ENCODE assay signal across 8 mouse cellular contexts in genomic region chr19:12011560-12012556, GRCm38 (mm10). TPM values are rescaled to one million over a fixed set of nuclear protein-coding genes. Genes with fewer than 3 reads are reported as not detected.
DNase-seq lines count a peak whose midpoint lies in the region; ATAC-seq lines count a peak whose summit lies in the region.

No protein-coding gene starts in this region.

- DNase-seq in CD8-positive naive resting alpha-beta T cell, adult 2 months (ENCODE audit: low read depth in 2 of 2, low spot score in 2 of 2) = peak; percentile 90 to 93
- DNase-seq in c-Kit-positive CD71-negative TER-119-negative erythroid progenitor cells, embryonic 14.5 days (ENCODE audit: low read depth) = peak; percentile 97
- DNase-seq in forebrain, embryonic 10.5 days (ENCODE audit: extremely low spot score, low spot score) = peak; percentile 95
- DNase-seq in kidney, postnatal 14 days = peak; percentile 90
- peak; percentile 96 for DNase-seq in naive thymus-derived CD4-positive, alpha-beta T cell, adult 2 months (ENCODE audit: low read depth)
- DNase-seq in splenic B cell, adult 2 months (ENCODE audit: low read depth, low spot score) = peak; percentile 95

- WGBS in forebrain, embryonic 10.5 days = under 1% methylated on average over 49 of the region's 49 CpGs
- WGBS in heart, embryonic 15.5 days = under 1% methylated on average over 49 of the region's 49 CpGs
- WGBS in liver, embryonic 12.5 days (ENCODE audit: insufficient replicate concordance) = under 1% methylated on average over 49 of the region's 49 CpGs

- no peaks in the 10 kb centered on the region for H3K27me3 ChIP-seq in forebrain, embryonic 10.5 days (ENCODE audit: poor library complexity, severe bottlenecking)
- no peaks in the 10 kb centered on the region for H3K27me3 ChIP-seq in heart, embryonic 15.5 days
- no peaks in the 10 kb centered on the region for H3K27me3 ChIP-seq in liver, embryonic 12.5 days (replicated peaks)
- no peaks in the 10 kb centered on the region for H3K27me3 ChIP-seq in splenic B cell, adult 2 months (ENCODE audit: control insufficient read depth, insufficient read depth, low read length, poor library complexity, severe bottlenecking)

- peak overlapping the region; percentile 87 for H3K27ac ChIP-seq in forebrain, embryonic 10.5 days
- H3K27ac ChIP-seq in heart, embryonic 15.5 days = peak overlapping the region; percentile 87
- peak overlapping the region; percentile 87; the same call in 1 of the 2 replicates for H3K27ac ChIP-seq in liver, embryonic 12.5 days

- H3K9me3 ChIP-seq in forebrain, embryonic 10.5 days = no peaks in the 10 kb centered on the region
- H3K9me3 ChIP-seq in heart, embryonic 15.5 days (replicated peaks) = no peaks in the 10 kb centered on the region
- no peaks in the 10 kb centered on the region for H3K9me3 ChIP-seq in liver, embryonic 12.5 days (replicated peaks)

- H3K36me3 ChIP-seq in forebrain, embryonic 10.5 days (replicated peaks) = no peaks in the 10 kb centered on the region
- H3K36me3 ChIP-seq in heart, embryonic 15.5 days = no peaks in the 10 kb centered on the region
- no peaks in the 10 kb centered on the region for H3K36me3 ChIP-seq in liver, embryonic 12.5 days
- no peaks in the 10 kb centered on the region for H3K36me3 ChIP-seq in splenic B cell, adult 2 months (ENCODE audit: control insufficient read depth, insufficient read depth, low read length, poor library complexity, severe bottlenecking)

- H3K4me2 ChIP-seq in heart, embryonic 15.5 days = peak overlapping the region; percentile 79
- peak overlapping the region; percentile 91 for H3K4me2 ChIP-seq in liver, embryonic 12.5 days

- H3K9ac ChIP-seq in heart, embryonic 15.5 days = peak overlapping the region; percentile 47
- peak overlapping the region; percentile 57 for H3K9ac ChIP-seq in liver, embryonic 12.5 days

- peak overlapping the region; percentile 57 for H3K4me3 ChIP-seq in forebrain, embryonic 10.5 days
- peak overlapping the region; percentile 67 for H3K4me3 ChIP-seq in heart, embryonic 15.5 days
- peak overlapping the region; percentile 67 for H3K4me3 ChIP-seq in liver, embryonic 12.5 days

- ATAC-seq in heart, embryonic 15.5 days (replicated peaks; ENCODE audit: insufficient number of reproducible peaks, insufficient read depth, low FRiP score, low read depth) = peak; percentile 80
- peak; percentile 74 for ATAC-seq in liver, embryonic 12.5 days

- H3K4me1 ChIP-seq in forebrain, embryonic 10.5 days = peaks cover 20% of the 10 kb centered on the region
- peaks cover 17% of the 10 kb centered on the region for H3K4me1 ChIP-seq in heart, embryonic 15.5 days (replicated peaks)
- H3K4me1 ChIP-seq in liver, embryonic 12.5 days = peaks cover 32% of the 10 kb centered on the region

RNA-seq across cellular contexts. Expression of gene Olfr1423, which starts 29.3 kb away (rescaled TPM):
- polyA plus RNA-seq in forebrain, embryonic 10.5 days (2016; fragmentation: Nextera tagmentation; extraction: Ambion mirVana) = 0.04 TPM in 2 replicates
- 0.03 TPM in 1 of 2 replicates, not detected in the other for polyA plus RNA-seq in heart, embryonic 15.5 days (2015; fragmentation: Nextera tagmentation; extraction: Ambion mirVana)
- polyA plus RNA-seq in liver, embryonic 12.5 days (2016; fragmentation: Nextera tagmentation; extraction: Ambion mirVana) = 0.02 TPM in 1 of 2 replicates, not detected in the other

RNA-seq across cellular contexts. Expression of gene Osbp, which starts 46.1 kb away (rescaled TPM):
- polyA plus RNA-seq in forebrain, embryonic 10.5 days (2016; fragmentation: Nextera tagmentation; extraction: Ambion mirVana) = 3.2 and 3.3 TPM in 2 replicates
- polyA plus RNA-seq in heart, embryonic 15.5 days (2015; fragmentation: Nextera tagmentation; extraction: Ambion mirVana) = 4.3 and 4.4 TPM in 2 replicates
- 2.8 and 3.0 TPM in 2 replicates for polyA plus RNA-seq in liver, embryonic 12.5 days (2016; fragmentation: Nextera tagmentation; extraction: Ambion mirVana)

RNA-seq across cellular contexts. Expression of gene Olfr1424, which starts 50.6 kb away (rescaled TPM):
- polyA plus RNA-seq in forebrain, embryonic 10.5 days (2016; fragmentation: Nextera tagmentation; extraction: Ambion mirVana) = not detected in 2 replicates
- polyA plus RNA-seq in heart, embryonic 15.5 days (2015; fragmentation: Nextera tagmentation; extraction: Ambion mirVana) = not detected in 2 replicates
- not detected in 2 replicates for polyA plus RNA-seq in liver, embryonic 12.5 days (2016; fragmentation: Nextera tagmentation; extraction: Ambion mirVana)

Comparison
In these comparisons a context has a peak if more than half of its experiments do, and no peak if none do; other contexts are left out.
1. Peak in every context shown above with its lines: DNase-seq, ATAC-seq, H3K4me3 ChIP-seq and H3K27ac ChIP-seq.